Mouse (Mus musculus) cerebellum, adult 2 months (tissue): ENCODE data around the gene Pdpn.

Source experiments
- CTCF ChIP-seq: fragments of 200-500 bp; IDR thresholded peaks from 2 replicates; pipeline ENCODE4 v1.5.1; 2011; ENCODE audit warnings: low read depth, mild to moderate bottlenecking, control low read depth, low read length, moderate library complexity, borderline replicate concordance; ENCODE audit not compliant: insufficient read depth
- POLR2A ChIP-seq: fragments of 200-500 bp; IDR thresholded peaks from 2 replicates; pipeline ENCODE4 v1.6.1; 2011; ENCODE audit warnings: low read length, control low read depth, borderline replicate concordance; ENCODE audit not compliant: insufficient read depth

DNA sequence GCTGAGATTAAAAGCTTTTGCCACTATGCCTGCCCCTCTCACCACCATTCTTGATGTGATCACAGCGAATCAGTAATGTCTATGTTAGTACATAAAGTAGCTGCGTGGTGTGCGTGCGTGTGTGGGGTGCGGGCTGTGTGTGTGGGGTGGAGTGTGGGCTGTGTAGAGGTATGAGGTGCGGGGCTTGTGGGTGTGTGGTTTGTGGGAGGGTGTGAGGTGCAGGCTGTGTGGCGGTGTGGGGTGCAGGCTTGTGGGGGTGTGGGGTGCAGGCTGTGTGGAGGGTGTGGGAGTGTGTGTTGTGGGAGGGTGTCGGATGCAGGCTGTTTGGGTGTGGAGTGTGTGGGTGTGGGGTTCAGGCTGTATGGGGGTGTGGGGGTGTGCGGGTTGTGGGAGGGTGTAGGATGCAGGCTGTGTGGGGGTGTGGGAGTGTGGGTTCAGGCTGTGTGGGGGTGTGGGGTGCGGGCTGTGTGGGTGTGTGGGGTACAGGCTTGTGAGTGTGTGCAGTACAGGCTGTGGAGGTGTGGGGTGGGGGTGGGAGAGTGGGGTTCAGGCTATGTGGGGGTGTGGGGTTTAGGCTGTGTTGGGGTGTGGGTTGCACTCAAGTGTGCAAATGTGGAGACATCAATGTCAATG lies 67.5 kb downstream of the Pdpn start:
- TF ChIP-seq CTCF (no peak), POLR2A (no peak)
